Mouse (Mus musculus): ENCODE results near the gene Aldh1a3. TPM values are rescaled to one million over a fixed set of nuclear protein-coding genes. Genes with fewer than 3 reads are reported as not detected.

Aldh1a3 gene
- polyA plus RNA-seq, 2 experiments from 2014 or later, result 0.50 TPM; not detected in 1

GRCm38 (mm10) chr7:66413093-66413492 is 14.2 kb downstream of the Aldh1a3 start:
- ATAC-seq, result no peak

- ATAC-seq, result no peak
These were observed 17.9 kb downstream of the Aldh1a3 start for GRCm38 (mm10) chr7:66409433-66409832.

- no peak for ATAC-seq
These were observed 20.3 kb downstream of the Aldh1a3 start for GRCm38 (mm10) chr7:66406971-66407370.

- ATAC-seq, result no peak
These were observed 21.2 kb downstream of the Aldh1a3 start for GRCm38 (mm10) chr7:66405951-66406721.

- ATAC-seq, result no peak
These were observed 21.8 kb downstream of the Aldh1a3 start for GRCm38 (mm10) chr7:66405541-66405940.

GRCm38 (mm10) chr7:66404802-66405201 is 22.5 kb downstream of the Aldh1a3 start:
- no peak for ATAC-seq

- ATAC-seq, result no peak
These were observed 23.2 kb downstream of the Aldh1a3 start for GRCm38 (mm10) chr7:66404141-66404540.

GRCm38 (mm10) chr7:66402876-66403275 is 24.4 kb downstream of the Aldh1a3 start:
- no peak for ATAC-seq

GRCm38 (mm10) chr7:66401605-66402004 is 25.7 kb downstream of the Aldh1a3 start:
- no peak for ATAC-seq

GRCm38 (mm10) chr7:66397288-66397687 is 30.0 kb downstream of the Aldh1a3 start:
- ATAC-seq, result no peak

GRCm38 (mm10) chr7:66388621-66389532 is 38.4 kb downstream of the Aldh1a3 start:
- ATAC-seq, result peak; percentile 88

GRCm38 (mm10) chr7:66387813-66388521 is 39.4 kb downstream of the Aldh1a3 start, which contains the start of gene Lrrk1:
TSS of gene Lrrk1 (minus strand) at chr7:66388350.
- ATAC-seq, result peak; percentile 42

GRCm38 (mm10) chr7:66387419-66387812 is 39.9 kb downstream of the Aldh1a3 start:
- no peak for ATAC-seq

GRCm38 (mm10) chr7:66386411-66386810 is 40.9 kb downstream of the Aldh1a3 start:
- ATAC-seq, result no peak

GRCm38 (mm10) chr7:66385826-66386225 is 41.5 kb downstream of the Aldh1a3 start:
- ATAC-seq, result no peak

- no peak for ATAC-seq
These were observed 42.4 kb downstream of the Aldh1a3 start for GRCm38 (mm10) chr7:66384891-66385290.

- no peak for ATAC-seq
These were observed 43.1 kb downstream of the Aldh1a3 start for GRCm38 (mm10) chr7:66384213-66384612.

- ATAC-seq, result no peak
These were observed 50.8 kb downstream of the Aldh1a3 start for GRCm38 (mm10) chr7:66376560-66376959.

- no peak for ATAC-seq
These were observed 51.6 kb downstream of the Aldh1a3 start for GRCm38 (mm10) chr7:66375736-66376135.

GRCm38 (mm10) chr7:66373391-66373790 is 53.9 kb downstream of the Aldh1a3 start:
- no peak for ATAC-seq

GRCm38 (mm10) chr7:66370970-66371369 is 56.3 kb downstream of the Aldh1a3 start:
- ATAC-seq, result no peak

GRCm38 (mm10) chr7:66369934-66370445 is 57.3 kb downstream of the Aldh1a3 start:
- ATAC-seq, result no peak
